Mouse (Mus musculus) heart, embryonic 11.5 days (tissue): ENCODE measurements around the gene H60b. TPM values are rescaled to one million over a fixed set of nuclear protein-coding genes. Genes with fewer than 3 reads are reported as not detected.
A peak's percentile ranks its signal among the peaks of the same experiment; 100 is the strongest.
"Not testable (repeated sequence)": the region's sequence is repeated elsewhere in the genome, so short reads cannot be mapped to it uniquely, and the experiment has no call there.

ENCODE experiments used
- ATAC-seq: fragments of 200-750 bp; cut with Nextera tagmentation; replicated peaks from 2 replicates; pipeline ENCODE4 v1.8.0; 2017; ENCODE audit warnings: moderate library complexity; ENCODE audit not compliant: insufficient number of reproducible peaks, low FRiP score, low TSS enrichment
- H3K27ac ChIP-seq: fragments of 300-500 bp; sonication (generic); 2 replicates; pipeline ENCODE4 v1.5.1; 2014; ENCODE audit warnings: mild to moderate bottlenecking, low read depth, low read length
- H3K27me3 ChIP-seq: fragments of 300-500 bp; sonication (generic); 2 replicates; pipeline ENCODE4 v1.6.1; 2014; ENCODE audit warnings: mild to moderate bottlenecking, low read length, mixed read lengths; ENCODE audit not compliant: control insufficient read depth, insufficient read depth
- H3K36me3 ChIP-seq: fragments of 300-500 bp; sonication (generic); 2 replicates; pipeline ENCODE4 v1.6.1; 2014; ENCODE audit warnings: mild to moderate bottlenecking, low read length, moderate library complexity, mixed read lengths; ENCODE audit not compliant: control insufficient read depth, insufficient read depth
- H3K4me1 ChIP-seq: fragments of 300-500 bp; sonication (generic); 2 replicates; pipeline ENCODE4 v1.6.1; 2014; ENCODE audit warnings: low read length; ENCODE audit not compliant: control insufficient read depth, insufficient read depth
- H3K4me2 ChIP-seq: fragments of 300-500 bp; sonication (generic); 2 replicates; pipeline ENCODE4 v1.6.1; 2014; ENCODE audit warnings: mild to moderate bottlenecking, moderate library complexity
- H3K4me3 ChIP-seq: fragments of 300-500 bp; sonication (generic); 2 replicates; pipeline ENCODE4 v1.5.1; 2014; ENCODE audit warnings: low read depth, low read length
- H3K9ac ChIP-seq: fragments of 300-500 bp; sonication (generic); 2 replicates; pipeline ENCODE4 v1.6.1; 2014; ENCODE audit warnings: mild to moderate bottlenecking, low read depth, low read length, moderate library complexity
- H3K9me3 ChIP-seq: fragments of 300-500 bp; sonication (generic); replicated peaks from 2 replicates; pipeline ENCODE4 v1.6.1; 2016; ENCODE audit warnings: low read length; ENCODE audit not compliant: control insufficient read depth
- WGBS: fragments of 180-500 bp; shearing (Covaris S2); extraction: QIAGEN DNeasy Blood & Tissue Kit; methylation state at CpG from one replicate; pipeline ENCODE4 v1.1.7; 2014; ENCODE audit not compliant: insufficient replicate concordance; 5-methylcytosine and 5-hydroxymethylcytosine counted together
- polyA plus RNA-seq: library from polyadenylated mRNA; unstranded; fragments of >200 nt; fragmentation: Nextera tagmentation; extraction: Ambion mirVana; gene quantifications from 2 replicates; pipeline ENCODE4 v1.2.1, GENCODE M21; 2014

Gene H60b
- polyA plus RNA-seq, 1 experiment from 2014 or later: 0.49 TPM

GRCm38 (mm10) chr10:22173335-22174189 is 15.2 kb downstream of the H60b start:
- H3K9ac ChIP-seq, H3K27ac ChIP-seq, H3K4me1 ChIP-seq, H3K36me3 ChIP-seq, ATAC-seq, H3K27me3 ChIP-seq, H3K9me3 ChIP-seq: not testable (repeated sequence)
- Histone ChIP-seq H3K4me3 (peak overlapping the region; percentile 12; the same call in 1 of the 2 replicates), H3K4me2 (peak overlapping the region; percentile 39)
- 13% methylated on average over 11 of the region's 17 CpGs for WGBS

- not testable (repeated sequence) for H3K36me3 ChIP-seq, H3K9me3 ChIP-seq, H3K4me2 ChIP-seq, ATAC-seq, H3K27ac ChIP-seq, H3K9ac ChIP-seq, H3K27me3 ChIP-seq, H3K4me1 ChIP-seq, H3K4me3 ChIP-seq
- 87% methylated on average over 2 of the region's 2 CpGs for WGBS
Observed at GRCm38 (mm10) chr10:22174190-22174487, 15.8 kb downstream of the H60b start.

DNA sequence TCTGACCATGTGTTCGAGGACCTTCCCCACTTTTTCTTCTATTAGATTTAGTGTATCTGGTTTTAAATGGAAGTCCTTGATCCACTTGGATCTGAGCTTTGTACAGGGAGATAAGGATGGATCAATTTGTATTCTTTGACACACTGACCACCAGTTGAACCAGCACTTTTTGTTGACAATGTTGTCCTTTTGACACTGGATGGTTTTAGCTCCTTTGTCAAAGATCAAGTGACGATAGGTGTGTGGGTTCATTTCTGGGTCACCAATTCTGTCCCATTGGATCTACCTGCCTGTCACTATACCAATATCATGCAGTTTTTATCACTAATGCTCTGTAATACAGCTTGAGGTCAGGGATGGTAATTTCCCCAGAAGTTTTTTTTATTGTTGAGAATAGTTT is 18.1 kb downstream of the H60b start:
- not testable (repeated sequence) for H3K27ac ChIP-seq, H3K9ac ChIP-seq, H3K4me3 ChIP-seq, H3K9me3 ChIP-seq, H3K27me3 ChIP-seq, H3K4me2 ChIP-seq, H3K36me3 ChIP-seq, H3K4me1 ChIP-seq, ATAC-seq
- 70% methylated on average over 2 of the region's 2 CpGs for WGBS

DNA sequence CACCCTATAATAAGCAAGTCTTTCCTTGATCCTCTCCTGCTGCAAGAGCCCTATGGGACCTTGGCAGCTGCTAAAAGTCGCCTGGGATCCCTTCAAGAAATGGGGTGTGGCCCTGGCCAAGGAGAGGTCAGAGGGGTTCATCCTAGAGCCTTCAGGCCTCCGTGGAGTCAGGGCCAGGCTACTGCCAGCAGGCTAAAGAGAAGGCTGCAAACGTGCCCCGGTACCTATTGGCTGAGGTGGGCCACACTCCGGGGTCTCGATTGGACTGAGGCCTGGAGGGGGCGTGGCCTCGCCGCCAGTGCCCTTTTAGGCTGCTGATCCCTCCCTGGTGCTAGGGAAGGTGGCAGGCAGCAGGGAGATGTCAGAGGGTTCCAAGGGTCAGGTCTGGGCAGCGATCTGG is 32.6 kb downstream of the H60b start:
- peak overlapping the region; percentile 32; the same call in 1 of the 2 replicates for H3K4me2 ChIP-seq
- 4% methylated on average over 6 of the region's 10 CpGs for WGBS
- ATAC-seq: peak; percentile 41; the same call in 1 of the 2 replicates

GRCm38 (mm10) chr10:22201352-22201751 is 43.0 kb downstream of the H60b start:
- not testable (repeated sequence) for ATAC-seq, H3K4me3 ChIP-seq, H3K9me3 ChIP-seq, H3K36me3 ChIP-seq, H3K4me1 ChIP-seq, H3K4me2 ChIP-seq, H3K9ac ChIP-seq, H3K27ac ChIP-seq, H3K27me3 ChIP-seq
- WGBS: no CpG with 5 or more reads among the region's 3 CpGs

More for the DNA sequence above, 32.6 kb downstream of the H60b start:
- not testable (repeated sequence) for H3K27me3 ChIP-seq, H3K27ac ChIP-seq, H3K4me3 ChIP-seq, H3K9ac ChIP-seq, H3K9me3 ChIP-seq, H3K4me1 ChIP-seq, H3K36me3 ChIP-seq

GRCm38 (mm10) chr10:22202784-22203583 is 44.6 kb downstream of the H60b start:
- H3K36me3 ChIP-seq, H3K9ac ChIP-seq, H3K27ac ChIP-seq, H3K4me1 ChIP-seq, ATAC-seq, H3K4me3 ChIP-seq, H3K27me3 ChIP-seq, H3K9me3 ChIP-seq, H3K4me2 ChIP-seq: not testable (repeated sequence)
- WGBS: no CpG with 5 or more reads among the region's 2 CpGs

- H3K27ac ChIP-seq, H3K4me1 ChIP-seq, H3K36me3 ChIP-seq, H3K9ac ChIP-seq, H3K4me2 ChIP-seq, H3K4me3 ChIP-seq, ATAC-seq, H3K9me3 ChIP-seq, H3K27me3 ChIP-seq: not testable (repeated sequence)
- 61% methylated on average over 1 of the region's 1 CpGs for WGBS
Observed at GRCm38 (mm10) chr10:22206443-22206842, 48.1 kb downstream of the H60b start.

DNA sequence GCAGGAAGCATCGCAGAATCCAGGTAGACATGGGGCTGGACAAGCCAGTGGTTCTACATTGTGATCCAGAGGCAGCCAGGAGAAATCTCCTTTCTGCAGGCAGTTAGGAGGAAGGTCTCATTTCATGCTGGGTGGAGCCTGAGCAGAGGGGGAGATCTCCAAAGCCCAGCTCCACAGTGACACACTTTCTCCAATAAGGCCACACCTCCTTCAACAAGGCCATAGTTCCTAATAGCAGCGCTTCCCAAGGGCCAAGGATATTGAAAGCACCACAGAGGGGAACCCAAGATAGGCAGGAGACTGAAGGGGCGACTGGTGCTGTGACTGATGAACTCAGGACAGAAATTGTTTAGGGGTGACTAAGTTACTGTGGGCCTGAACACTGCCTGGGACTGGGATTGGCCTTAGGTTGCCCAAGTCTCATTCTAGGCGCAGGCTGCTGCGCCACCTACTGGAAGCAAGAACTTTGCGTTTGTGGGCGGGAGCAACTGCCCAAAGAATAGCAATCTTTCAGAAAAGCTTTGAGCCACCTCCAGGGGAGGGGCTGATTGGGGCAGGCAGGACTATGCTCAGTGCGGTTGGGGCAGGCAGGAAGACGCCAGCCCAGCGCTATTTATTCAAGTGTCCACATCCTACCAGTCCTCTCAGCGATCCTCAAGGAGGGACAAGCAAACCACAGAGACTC is 53.8 kb downstream of the H60b start:
- peak; percentile 62; the same call in 1 of the 2 replicates for ATAC-seq
- H3K27ac ChIP-seq, H3K4me1 ChIP-seq, H3K9ac ChIP-seq, H3K4me3 ChIP-seq, H3K4me2 ChIP-seq, H3K9me3 ChIP-seq, H3K36me3 ChIP-seq, H3K27me3 ChIP-seq: not testable (repeated sequence)
- under 1% methylated on average over 8 of the region's 11 CpGs for WGBS
